26 mouse cellular contexts compared by ENCODE assay signal in the genomic region with DNA sequence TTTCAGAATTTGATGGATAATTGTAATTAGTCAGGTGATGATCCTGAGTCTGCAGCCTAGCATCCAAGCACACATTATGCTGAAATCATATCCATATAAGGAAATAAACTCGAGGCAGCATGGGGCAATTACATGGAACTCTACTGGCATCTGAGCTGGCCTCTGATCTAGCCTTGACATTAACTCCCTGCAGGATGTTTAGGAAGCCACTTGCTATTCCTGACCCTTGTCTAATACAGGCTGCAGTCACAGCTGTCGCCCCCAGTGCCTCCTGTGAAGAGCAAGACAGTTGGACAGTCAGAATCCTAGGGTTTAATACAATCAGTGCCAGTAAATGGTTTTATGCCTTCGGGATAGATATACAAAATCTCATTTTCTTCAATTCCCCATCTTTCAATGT.
DNase-seq lines count a peak whose midpoint lies in the region; ATAC-seq and TF ChIP-seq lines count a peak whose summit lies in the region.
"Had no signal": no experiment of that assay in that cellular context is flagged by ENCODE, and none has a peak within 500 bp of the region (broad histone marks: within the 10 kb centered on the region; RNA-seq: fewer than 3 reads in every experiment).

No protein-coding gene starts in this region.

- H3K4me2 ChIP-seq in midbrain, embryonic 12.5 days (replicated peaks): no peak overlapping the region
- H3K4me2 ChIP-seq in midbrain, embryonic 15.5 days: no peak overlapping the region
- H3K4me2 ChIP-seq in neural tube, embryonic 13.5 days: no peak overlapping the region
- H3K4me2 ChIP-seq in hindbrain, postnatal 0 days (ENCODE audit: low read depth, low read length): no peak overlapping the region
- no peak overlapping the region for H3K4me2 ChIP-seq in intestine, embryonic 16.5 days (ENCODE audit: low read depth, low read length)
- H3K4me2 ChIP-seq: embryonic facial prominence, embryonic 13.5 days; heart, embryonic 13.5 days; limb, embryonic 13.5 days; liver, embryonic 11.5 days; lung, embryonic 15.5 days had no signal

- H3K4me3 ChIP-seq in midbrain, embryonic 12.5 days: no peak overlapping the region
- no peak overlapping the region for H3K4me3 ChIP-seq in midbrain, embryonic 15.5 days
- no peak overlapping the region for H3K4me3 ChIP-seq in neural tube, embryonic 13.5 days
- H3K4me3 ChIP-seq in hindbrain, postnatal 0 days (ENCODE audit: low read length): no peak overlapping the region
- H3K4me3 ChIP-seq in intestine, embryonic 16.5 days (ENCODE audit: low read length): no peak overlapping the region
- H3K4me3 ChIP-seq: embryonic facial prominence, embryonic 13.5 days; heart, embryonic 13.5 days; limb, embryonic 13.5 days; lung, embryonic 15.5 days had no signal

- no peak for TF ChIP-seq CTCF in hindbrain, postnatal 0 days (IDR thresholded peaks at IDR 0.05; ENCODE audit: low read depth)

- no peak overlapping the region for H3K9ac ChIP-seq in midbrain, embryonic 12.5 days (replicated peaks)
- H3K9ac ChIP-seq in midbrain, embryonic 15.5 days: no peak overlapping the region
- no peak overlapping the region for H3K9ac ChIP-seq in neural tube, embryonic 13.5 days
- no peak overlapping the region for H3K9ac ChIP-seq in hindbrain, postnatal 0 days (replicated peaks; ENCODE audit: low read length)
- H3K9ac ChIP-seq in intestine, embryonic 16.5 days (ENCODE audit: low read depth, low read length): no peak overlapping the region
- H3K9ac ChIP-seq: embryonic facial prominence, embryonic 13.5 days; forebrain, postnatal 0 days; heart, embryonic 13.5 days; limb, embryonic 13.5 days; lung, embryonic 15.5 days had no signal

- peak; percentile 27 for DNase-seq in cerebellum, adult 9-11 months
- DNase-seq in cerebellum, postnatal 36 days: no peak
- DNase-seq in neural tube, embryonic 10.5 days (ENCODE audit: extremely low spot score, low spot score): no peak
- peak; percentile 33 for DNase-seq in hindbrain, postnatal 0 days (ENCODE audit: low spot score)
- DNase-seq: adrenal gland, adult 8-10 months; cerebellum, adult 11 months; forebrain, postnatal 0 days; heart, postnatal 14 days; kidney, adult 9 months; kidney, postnatal 14 days; layer of hippocampus, adult 9-11 months; lung, postnatal 36 days; right cerebral cortex, postnatal 4 days; thymus, adult 2 months; thymus, postnatal 36 days had no signal

- no peaks in the 10 kb centered on the region for H3K9me3 ChIP-seq in midbrain, embryonic 12.5 days
- no peaks in the 10 kb centered on the region for H3K9me3 ChIP-seq in midbrain, embryonic 15.5 days
- H3K9me3 ChIP-seq in neural tube, embryonic 13.5 days: no peaks in the 10 kb centered on the region
- no peaks in the 10 kb centered on the region for H3K9me3 ChIP-seq in hindbrain, postnatal 0 days (ENCODE audit: low read length)
- H3K9me3 ChIP-seq in intestine, embryonic 16.5 days (ENCODE audit: control insufficient read depth, low read length): no peaks in the 10 kb centered on the region
- H3K9me3 ChIP-seq: embryonic facial prominence, embryonic 13.5 days; G1E; heart, embryonic 13.5 days; limb, embryonic 13.5 days; lung, embryonic 15.5 days had no signal

- 0 out of 2 replicates have a peak, but pooled peaks cover 2% of the 10 kb centered on the region for H3K4me1 ChIP-seq in midbrain, embryonic 12.5 days
- H3K4me1 ChIP-seq in midbrain, embryonic 15.5 days: no peaks in the 10 kb centered on the region
- H3K4me1 ChIP-seq in neural tube, embryonic 13.5 days (replicated peaks): peaks cover 7% of the 10 kb centered on the region; the same call in 1 of the 2 replicates
- no peaks in the 10 kb centered on the region for H3K4me1 ChIP-seq in hindbrain, postnatal 0 days (ENCODE audit: insufficient read depth, low read length)
- H3K4me1 ChIP-seq in intestine, embryonic 16.5 days (ENCODE audit: control insufficient read depth, insufficient read depth, low read length): no peaks in the 10 kb centered on the region
- H3K4me1 ChIP-seq: embryonic facial prominence, embryonic 13.5 days; heart, embryonic 13.5 days; limb, embryonic 13.5 days; lung, embryonic 15.5 days had no signal

- ATAC-seq in midbrain, embryonic 12.5 days (ENCODE audit: low FRiP score, low read depth): peak; percentile 51; the same call in 1 of the 2 replicates
- ATAC-seq in midbrain, embryonic 15.5 days (replicated peaks): no peak
- 0 out of 2 replicates have a peak, but pooled peaks have one; percentile 30 for ATAC-seq in neural tube, embryonic 13.5 days (ENCODE audit: low read depth)
- no peak for ATAC-seq in hindbrain, postnatal 0 days
- no peak for ATAC-seq in intestine, embryonic 16.5 days
- ATAC-seq: intestine, postnatal 0 days had no signal

- no peak overlapping the region for H3K27ac ChIP-seq in midbrain, embryonic 12.5 days (replicated peaks)
- no peak overlapping the region for H3K27ac ChIP-seq in midbrain, embryonic 15.5 days
- no peak overlapping the region for H3K27ac ChIP-seq in neural tube, embryonic 13.5 days (replicated peaks)
- no peak overlapping the region for H3K27ac ChIP-seq in hindbrain, postnatal 0 days
- H3K27ac ChIP-seq in intestine, embryonic 16.5 days (ENCODE audit: low read length): no peak overlapping the region
- H3K27ac ChIP-seq: embryonic facial prominence, embryonic 13.5 days; heart, embryonic 13.5 days; limb, embryonic 13.5 days; lung, embryonic 15.5 days had no signal

- 51% methylated on average over 3 of the region's 3 CpGs for WGBS in midbrain, embryonic 12.5 days
- WGBS in midbrain, embryonic 15.5 days: 41% methylated on average over 3 of the region's 3 CpGs
- WGBS in neural tube, embryonic 13.5 days: 41% methylated on average over 3 of the region's 3 CpGs
- WGBS in hindbrain, postnatal 0 days: 28% methylated on average over 3 of the region's 3 CpGs
- WGBS in intestine, embryonic 16.5 days: 56% methylated on average over 3 of the region's 3 CpGs

- H3K36me3 ChIP-seq in midbrain, embryonic 12.5 days: no peaks in the 10 kb centered on the region
- no peaks in the 10 kb centered on the region for H3K36me3 ChIP-seq in midbrain, embryonic 15.5 days (replicated peaks)
- no peaks in the 10 kb centered on the region for H3K36me3 ChIP-seq in neural tube, embryonic 13.5 days
- no peaks in the 10 kb centered on the region for H3K36me3 ChIP-seq in hindbrain, postnatal 0 days (ENCODE audit: insufficient read depth, low read length)
- no peaks in the 10 kb centered on the region for H3K36me3 ChIP-seq in intestine, embryonic 16.5 days (ENCODE audit: control insufficient read depth, insufficient read depth, low read length)
- H3K36me3 ChIP-seq: embryonic facial prominence, embryonic 13.5 days; G1E; heart, embryonic 13.5 days; limb, embryonic 13.5 days; lung, embryonic 15.5 days had no signal

- H3K27me3 ChIP-seq in midbrain, embryonic 12.5 days: no peaks in the 10 kb centered on the region
- no peaks in the 10 kb centered on the region for H3K27me3 ChIP-seq in midbrain, embryonic 15.5 days (replicated peaks)
- no peaks in the 10 kb centered on the region for H3K27me3 ChIP-seq in neural tube, embryonic 13.5 days
- H3K27me3 ChIP-seq in hindbrain, postnatal 0 days (ENCODE audit: insufficient read depth, low read length): no peaks in the 10 kb centered on the region
- H3K27me3 ChIP-seq in intestine, embryonic 16.5 days (replicated peaks; ENCODE audit: control insufficient read depth, insufficient read depth, low read length): no peaks in the 10 kb centered on the region
- H3K27me3 ChIP-seq: embryonic facial prominence, embryonic 13.5 days; heart, embryonic 13.5 days; limb, embryonic 13.5 days; lung, embryonic 15.5 days had no signal

Comparison
In these comparisons a context has a peak if more than half of its experiments do, and no peak if none do; other contexts are left out.
1. DNase-seq: peak in cerebellum, adult 9-11 months (single experiment) and hindbrain, postnatal 0 days (single experiment); none in cerebellum, postnatal 36 days (0 of 2) and neural tube, embryonic 10.5 days (single experiment).
2. ATAC-seq: peak in midbrain, embryonic 12.5 days (single experiment) and neural tube, embryonic 13.5 days (single experiment); none in midbrain, embryonic 15.5 days (single experiment), hindbrain, postnatal 0 days (single experiment) and intestine, embryonic 16.5 days (single experiment).